Mouse (Mus musculus) ES-E14 (cell line): ENCODE measurements at regions not wholly inside any gene's neighbourhood (a gene's known extent, or its start where the extent isn't known, plus 50 kb on each side); places are given as distances from the start of the nearest gene placed in this dataset.

ENCODE experiments used
- DNase-seq: peaks from one replicate; pipeline ENCODE4 v3.0.0-alpha.2; 2013; ENCODE audit warnings: low read depth, low spot score
- H3K27ac ChIP-seq: 2 replicates; pipeline ENCODE4 v1.5.1; 2012; ENCODE audit warnings: low read depth, mild to moderate bottlenecking, low read length, moderate library complexity, mixed read lengths; ENCODE audit not compliant: poor library complexity, insufficient read depth, severe bottlenecking
- H3K36me3 ChIP-seq: 2 replicates; pipeline ENCODE4 v1.6.1; 2012; ENCODE audit warnings: mild to moderate bottlenecking, low read length, moderate library complexity, mixed read lengths; ENCODE audit not compliant: control insufficient read depth, poor library complexity, insufficient read depth, severe bottlenecking
- H3K4me1 ChIP-seq, 2 experiments: fragments of 150-350 bp in 1 of 2; sonication (generic) in 1 of 2; 2 replicates each; pipeline ENCODE4 v1.6.1; 2012; ENCODE audit warnings: low read length in 2 of 2, mild to moderate bottlenecking in 1 of 2, mixed read lengths in 1 of 2; ENCODE audit not compliant: control insufficient read depth in 2 of 2, insufficient read depth in 2 of 2, poor library complexity in 1 of 2
- H3K4me3 ChIP-seq, 2 experiments: fragments of 150-350 bp in 1 of 2; sonication (generic) in 1 of 2; 2 replicates each; pipeline ENCODE4 v1.5.1; 2012; ENCODE audit warnings: low read length in 2 of 2, low read depth in 1 of 2, mild to moderate bottlenecking in 1 of 2, mixed read lengths in 1 of 2; ENCODE audit not compliant: insufficient read depth in 1 of 2, poor library complexity in 1 of 2, severe bottlenecking in 1 of 2
- H3K9ac ChIP-seq: 2 replicates; pipeline ENCODE4 v1.6.1; 2012; ENCODE audit warnings: low read depth, mild to moderate bottlenecking, low read length, mixed read lengths; ENCODE audit not compliant: poor library complexity, insufficient read depth, severe bottlenecking
- H3K9me3 ChIP-seq: fragments of 150-350 bp; sonication (generic); 2 replicates; pipeline ENCODE4 v1.6.1; 2012; ENCODE audit warnings: low read depth, mild to moderate bottlenecking, low read length; ENCODE audit not compliant: control insufficient read depth, insufficient read depth
- CHD2 ChIP-seq: IDR thresholded peaks from 2 replicates; pipeline ENCODE4 v1.6.1; 2014; ENCODE audit warnings: mild to moderate bottlenecking, low read depth, low read length, inconsistent platforms
- HCFC1 ChIP-seq: IDR thresholded peaks from 2 replicates; pipeline ENCODE4 v1.6.1; 2012; ENCODE audit warnings: low read length, inconsistent platforms, borderline replicate concordance; ENCODE audit not compliant: insufficient read depth
- MAFK ChIP-seq: IDR thresholded peaks from 2 replicates; pipeline ENCODE4 v1.6.1; 2014; ENCODE audit warnings: mild to moderate bottlenecking, low read depth, low read length, inconsistent platforms; ENCODE audit not compliant: insufficient read depth
- ZC3H11A ChIP-seq: IDR thresholded peaks from 2 replicates; pipeline ENCODE4 v1.6.1; 2012; ENCODE audit warnings: low read depth, mild to moderate bottlenecking, inconsistent platforms, low read length, borderline replicate concordance
- ZNF384 ChIP-seq: IDR thresholded peaks from 2 replicates; pipeline ENCODE4 v1.6.1; 2012; ENCODE audit warnings: low read depth, low read length, inconsistent platforms
- in situ Hi-C, 2 experiments: fragments of 600-800 bp; cut with MboI; formaldehyde crosslinking; loops; one replicate each; pipeline ENCODE4 v1.15.1; 2025; ENCODE audit warnings: low sequenced_read_pairs in 2 of 2, inconsistent platforms in 1 of 2; ENCODE audit not compliant: unreplicated experiment in 2 of 2

DNA sequence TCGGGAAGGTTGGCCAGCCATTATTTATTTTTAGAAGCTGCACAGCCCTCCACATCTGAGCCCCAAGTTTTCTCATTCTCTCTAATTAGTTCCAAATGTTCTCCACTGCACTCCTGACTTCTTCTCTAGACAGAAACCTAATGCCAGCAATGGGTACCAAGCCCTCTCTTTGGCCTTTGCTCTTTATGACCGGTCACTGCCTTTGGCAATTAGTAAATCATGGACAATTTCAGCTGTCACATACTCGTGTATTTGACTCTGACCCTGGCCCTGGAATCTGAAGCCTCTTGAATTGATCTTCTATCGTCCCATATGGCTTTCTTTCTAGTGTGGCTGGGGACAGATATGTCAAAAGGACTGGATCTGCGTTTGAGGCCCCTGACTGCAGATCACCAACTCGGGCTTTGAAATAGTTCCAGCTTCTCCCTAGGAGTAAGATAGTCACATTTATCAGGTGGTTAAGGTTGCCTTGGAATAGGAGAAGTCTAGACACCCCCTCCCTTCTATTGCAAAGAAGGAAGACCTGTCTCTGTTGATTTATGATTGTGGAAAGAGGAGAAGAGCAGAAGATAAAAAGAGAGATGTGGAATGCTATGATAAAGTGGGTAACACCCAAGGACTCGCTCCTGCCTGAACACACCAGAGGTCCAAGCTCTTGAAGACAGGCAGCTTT, 553.2 kb upstream of the Zfp462 start:
- Histone ChIP-seq H3K27ac (no peak overlapping the region), H3K9ac (no peak overlapping the region), H3K4me1 (no peaks in the 10 kb centered on the region), H3K36me3 (no peaks in the 10 kb centered on the region), H3K9me3 (no peaks in the 10 kb centered on the region), H3K4me3 (no peak overlapping the region)
- in situ Hi-C loops: no loop called here
- DNase-seq: no peak
- TF ChIP-seq ZNF384: no peak
- TF ChIP-seq ZC3H11A: no peak
- no peak for TF ChIP-seq CHD2

DNA sequence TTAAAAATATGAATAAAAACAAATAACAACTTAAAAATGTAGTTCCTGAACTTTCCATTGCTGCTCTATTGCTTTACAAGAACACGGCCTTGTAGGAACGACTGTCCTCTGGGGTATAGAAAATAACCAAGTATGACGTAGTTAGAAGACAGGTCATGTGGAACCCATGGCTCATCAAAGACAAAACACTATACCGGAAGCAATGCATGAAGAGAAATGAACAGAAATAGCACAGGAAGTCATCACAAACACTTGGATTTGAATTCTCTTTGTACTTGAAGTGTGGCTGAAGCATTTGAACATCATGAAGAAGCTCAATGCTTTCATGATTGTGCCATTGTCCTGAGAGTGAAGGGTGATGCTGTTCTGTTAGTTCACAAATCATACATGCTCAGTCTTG, 538.7 kb upstream of the Zfp462 start:
- Histone ChIP-seq H3K9ac (no peak overlapping the region), H3K9me3 (no peaks in the 10 kb centered on the region), H3K4me3 (no peak overlapping the region), H3K4me1 (no peaks in the 10 kb centered on the region), H3K27ac (no peak overlapping the region), H3K36me3 (no peaks in the 10 kb centered on the region)
- in situ Hi-C loops: no loop called here
- no peak for DNase-seq
- TF ChIP-seq CHD2: no peak
- no peak for TF ChIP-seq HCFC1
- TF ChIP-seq ZNF384: no peak
- no peak for TF ChIP-seq ZC3H11A
- no peak for TF ChIP-seq MAFK

DNA sequence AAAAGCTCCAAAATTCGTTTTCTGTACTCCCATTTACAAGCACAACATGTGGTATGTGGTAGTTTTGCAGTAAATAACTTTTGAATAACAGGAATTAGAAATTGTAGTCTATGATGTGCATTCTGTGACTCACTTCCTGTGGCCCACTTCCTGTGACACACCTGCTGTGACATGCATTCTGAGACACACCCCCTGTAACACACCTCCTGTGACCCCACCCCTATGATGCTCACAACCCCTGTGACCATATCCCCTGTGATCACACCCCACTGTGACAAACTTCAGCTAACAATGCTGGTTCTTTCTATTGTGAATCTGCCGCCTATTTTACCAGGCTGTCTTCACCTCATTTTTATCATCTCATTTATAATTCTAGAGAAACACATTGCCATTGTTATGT, 536.9 kb upstream of the Zfp462 start:
- in situ Hi-C loops: no loop called here
- TF ChIP-seq ZNF384 (no peak), ZC3H11A (no peak)
- DNase-seq: no peak
- no peaks in the 10 kb centered on the region for H3K36me3 ChIP-seq
- no peak overlapping the region for H3K9ac ChIP-seq
- H3K4me3 ChIP-seq: no peak overlapping the region
- no peaks in the 10 kb centered on the region for H3K4me1 ChIP-seq
- no peaks in the 10 kb centered on the region for H3K9me3 ChIP-seq
- no peak overlapping the region for H3K27ac ChIP-seq

DNA sequence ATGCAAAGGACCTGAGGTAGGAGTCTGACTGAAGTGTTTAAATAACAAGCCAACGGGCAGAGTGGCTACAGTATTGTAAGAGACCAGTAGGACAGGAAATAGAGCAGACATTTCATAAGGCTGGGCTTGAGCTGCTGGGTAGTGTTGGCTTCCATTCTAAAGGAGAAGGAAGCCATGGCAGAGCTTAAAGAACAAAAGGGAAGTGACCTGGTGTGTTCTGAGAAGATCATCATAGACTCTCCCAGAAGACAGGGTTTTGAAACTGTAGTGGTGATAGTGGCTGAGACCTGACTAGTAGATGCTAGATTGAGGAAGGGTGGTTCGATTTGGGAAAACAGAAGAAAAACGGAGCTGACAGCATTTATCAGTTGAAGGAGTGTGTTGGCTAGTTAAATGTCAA, 514.1 kb upstream of the Zfp462 start:
- in situ Hi-C loops: no loop called here
- Histone ChIP-seq H3K9ac (no peak overlapping the region), H3K36me3 (no peaks in the 10 kb centered on the region), H3K9me3 (no peaks in the 10 kb centered on the region), H3K27ac (no peak overlapping the region), H3K4me3 (no peak overlapping the region), H3K4me1 (no peaks in the 10 kb centered on the region)
- DNase-seq: no peak
- TF ChIP-seq HCFC1 (no peak), MAFK (no peak), CHD2 (no peak), ZC3H11A (no peak), ZNF384 (no peak)

DNA sequence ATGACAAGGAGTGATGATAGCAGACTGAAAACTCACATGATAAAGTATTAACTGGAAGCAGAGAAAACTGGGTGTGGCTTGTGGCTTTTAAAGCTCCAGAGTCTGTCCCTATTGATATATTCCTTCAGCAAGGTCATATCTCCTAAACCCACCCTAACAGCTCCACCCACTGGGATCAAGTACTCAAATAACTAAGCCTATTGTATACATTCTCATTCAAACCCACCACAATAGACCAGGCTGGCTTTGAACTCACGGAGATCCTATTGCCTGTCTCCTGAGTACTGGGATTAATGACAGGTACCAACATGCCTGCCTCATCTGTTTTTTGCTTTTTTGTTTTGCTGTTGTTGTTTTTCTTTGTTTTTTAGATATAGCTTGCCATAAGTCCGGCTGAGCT, 484.3 kb upstream of the Zfp462 start:
- TF ChIP-seq MAFK: no peak
- Histone ChIP-seq H3K9me3 (no peaks in the 10 kb centered on the region), H3K27ac (no peak overlapping the region), H3K4me1 (no peaks in the 10 kb centered on the region), H3K4me3 (no peak overlapping the region), H3K36me3 (no peaks in the 10 kb centered on the region), H3K9ac (no peak overlapping the region)
- in situ Hi-C loops: no loop called here
- peak; percentile 55 for DNase-seq
